Mouse (Mus musculus) kidney, postnatal 0 days (tissue): ENCODE measurements around the gene Fam162a. TPM values are rescaled to one million over a fixed set of nuclear protein-coding genes. Genes with fewer than 3 reads are reported as not detected.
"Not testable (repeated sequence)": the region's sequence is repeated elsewhere in the genome, so short reads cannot be mapped to it uniquely, and the experiment has no call there.

Source experiments
- ATAC-seq: fragments of 200-750 bp; cut with Nextera tagmentation; replicated peaks from 2 replicates; pipeline ENCODE4 v1.8.0; 2017; ENCODE audit warnings: low read depth, moderate number of reproducible peaks, moderate TSS enrichment, moderate library complexity; ENCODE audit not compliant: low FRiP score
- DNase-seq: peaks from one replicate; pipeline ENCODE4 v3.0.0-alpha.2; 2016; ENCODE audit warnings: low spot score
- H3K27ac ChIP-seq: fragments of 300-500 bp; sonication (generic); 2 replicates; pipeline ENCODE4 v1.5.1; 2014; ENCODE audit warnings: mild to moderate bottlenecking
- H3K27me3 ChIP-seq: fragments of 300-500 bp; sonication (generic); 2 replicates; pipeline ENCODE4 v1.6.1; 2014; ENCODE audit warnings: low read length, mixed read lengths; ENCODE audit not compliant: insufficient read depth
- H3K36me3 ChIP-seq: fragments of 300-500 bp; sonication (generic); 2 replicates; pipeline ENCODE4 v1.6.1; 2014; ENCODE audit warnings: low read length, mixed read lengths; ENCODE audit not compliant: insufficient read depth
- H3K4me1 ChIP-seq: fragments of 300-500 bp; sonication (generic); replicated peaks from 2 replicates; pipeline ENCODE4 v1.6.1; 2014; ENCODE audit warnings: antibody characterized with exemption, low read length, mixed read lengths; ENCODE audit not compliant: insufficient read depth
- H3K4me2 ChIP-seq: fragments of 300-500 bp; sonication (generic); 2 replicates; pipeline ENCODE4 v1.6.1; 2014; ENCODE audit warnings: mild to moderate bottlenecking, low read length, moderate library complexity, mixed read lengths
- H3K4me3 ChIP-seq: fragments of 300-500 bp; sonication (generic); replicated peaks from 2 replicates; pipeline ENCODE4 v1.5.1; 2014; ENCODE audit warnings: low read depth, low read length
- H3K9ac ChIP-seq: fragments of 300-500 bp; sonication (generic); 2 replicates; pipeline ENCODE4 v1.6.1; 2014; ENCODE audit warnings: low read depth, low read length
- H3K9me3 ChIP-seq: fragments of 300-500 bp; sonication (generic); replicated peaks from 2 replicates; pipeline ENCODE4 v1.6.1; 2016; ENCODE audit warnings: low read length, inconsistent platforms, mixed read lengths
- CTCF ChIP-seq: IDR thresholded peaks from 2 replicates; pipeline ENCODE4 v1.5.1; 2016; ENCODE audit warnings: antibody characterized with exemption, low read depth, mild to moderate bottlenecking, moderate library complexity
- WGBS: fragments of 180-500 bp; shearing (Covaris S2); extraction: QIAGEN DNeasy Blood & Tissue Kit; methylation state at CpG from one replicate; pipeline ENCODE4 v1.1.7; 2014; 5-methylcytosine and 5-hydroxymethylcytosine counted together
- polyA plus RNA-seq: library from polyadenylated mRNA; unstranded; fragments of >200 nt; fragmentation: Nextera tagmentation; extraction: Ambion mirVana; gene quantifications from 2 replicates; pipeline ENCODE4 v1.2.1, GENCODE M21; 2015

The Fam162a gene
- polyA plus RNA-seq, result 362 and 409 TPM in 2 replicates

DNA sequence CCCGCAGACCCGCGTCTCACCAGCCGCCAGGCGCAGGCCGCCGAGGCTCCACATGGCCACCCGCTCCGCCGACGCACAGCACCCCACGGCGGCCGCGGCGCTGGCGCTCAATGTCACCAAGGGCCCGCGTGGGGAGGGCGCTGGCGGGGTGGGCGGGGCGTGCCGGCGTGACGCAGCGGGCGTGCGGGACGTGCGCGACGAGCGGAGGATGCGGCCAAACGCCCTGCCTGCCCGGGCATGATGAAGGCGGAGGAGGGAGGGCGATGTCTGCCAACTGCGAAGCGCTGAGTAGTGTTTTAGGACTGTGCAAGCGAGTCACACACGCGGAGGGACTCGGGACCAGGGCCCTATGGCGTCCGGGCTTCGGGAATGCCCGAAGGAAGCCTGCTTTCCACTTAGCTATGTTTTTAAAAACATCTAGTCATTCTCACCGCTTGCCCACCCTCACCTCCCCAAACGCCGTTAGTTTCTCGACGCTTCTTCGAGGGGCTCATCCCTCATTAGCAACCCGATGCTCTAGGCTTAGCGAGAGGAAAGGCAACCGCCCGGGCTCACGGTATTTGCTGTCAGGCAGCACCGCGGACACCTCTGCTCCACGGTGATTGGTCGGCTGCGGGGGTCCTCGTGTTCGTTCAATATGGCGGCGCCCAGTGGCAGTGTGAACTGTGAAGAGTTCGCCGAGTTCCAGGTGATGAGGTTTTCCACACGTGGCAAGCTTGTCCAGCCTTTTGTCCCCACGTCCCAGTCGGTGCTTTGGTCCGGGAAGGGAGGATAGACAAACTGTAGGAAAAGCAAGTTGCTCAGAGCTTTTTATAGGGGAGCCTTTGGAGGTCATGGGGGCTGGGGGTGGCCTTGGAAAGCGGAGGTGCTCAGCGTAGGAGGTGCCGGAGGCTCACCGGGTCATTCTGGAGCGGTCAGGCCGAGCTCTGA, at the start of gene Fam162a, which contains the start of gene Ccdc58:
Fam162a (minus strand) TSS at position 145 of the 930 bp plus-strand sequence.
Ccdc58 (plus strand) TSS at position 236 of the 930 bp plus-strand sequence.
- Histone ChIP-seq H3K4me2 (peak within 1 kb of the TSS; percentile 79), H3K9me3 (no peaks in the 10 kb centered on the region), H3K4me3 (peak within 1 kb of the TSS; percentile 76), H3K27ac (peak within 1 kb of the TSS; percentile 97), H3K36me3 (no peaks in the 10 kb centered on the region), H3K27me3 (no peaks in the 10 kb centered on the region), H3K4me1 (no peaks in the 10 kb centered on the region; the same call in 1 of the 2 replicates), H3K9ac (peak within 1 kb of the TSS; percentile 74)
- ATAC-seq, result peak; percentile 95
- DNase-seq, result peak; percentile 95
- peak; percentile 16; the same call in 1 of the 2 replicates for TF ChIP-seq CTCF
- under 1% methylated on average over 74 of the region's 81 CpGs for WGBS

DNA sequence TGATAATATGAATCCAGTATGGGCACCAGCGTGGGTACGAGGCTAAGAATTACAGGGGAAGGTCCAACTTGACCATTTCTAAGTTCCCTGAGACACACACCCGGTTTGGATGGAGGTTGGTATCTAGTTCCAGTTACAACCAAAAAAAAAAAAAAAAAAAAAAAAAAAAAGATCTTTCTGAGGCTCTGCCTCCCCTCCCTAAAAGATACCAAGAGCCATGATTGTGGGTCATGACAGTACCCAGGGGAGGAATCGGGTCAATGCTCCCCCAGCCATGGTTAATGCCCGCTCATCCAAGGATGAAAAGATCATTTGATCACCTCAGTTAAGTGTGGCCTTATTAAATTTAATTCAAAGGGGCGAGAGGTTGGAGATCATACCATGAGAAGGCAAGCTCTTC, 44.4 kb upstream of the Fam162a start:
- not testable (repeated sequence) for H3K27ac ChIP-seq, DNase-seq, H3K27me3 ChIP-seq, H3K36me3 ChIP-seq, H3K4me3 ChIP-seq, ATAC-seq, H3K4me2 ChIP-seq, H3K9ac ChIP-seq, H3K9me3 ChIP-seq, H3K4me1 ChIP-seq
- 88% methylated on average over 6 of the region's 6 CpGs for WGBS

DNA sequence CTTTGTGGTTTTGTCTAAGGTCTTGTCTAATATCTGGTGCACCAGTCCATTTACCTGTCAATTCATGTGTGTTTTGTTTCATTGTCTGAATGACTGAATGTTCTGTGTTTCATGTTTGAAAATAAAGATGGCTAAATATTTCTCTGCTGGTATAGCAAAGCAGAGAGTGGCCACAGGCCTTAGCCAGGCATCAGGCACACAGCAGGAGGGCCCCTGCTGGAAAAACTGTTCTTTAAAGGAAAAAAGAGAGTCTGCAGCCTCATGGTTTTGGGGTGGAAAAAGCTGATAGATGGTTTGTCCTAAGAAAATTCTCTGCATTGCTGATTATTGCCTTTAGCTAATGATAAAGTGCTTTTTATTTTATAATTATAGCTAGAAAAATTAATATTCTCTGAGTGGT, 40.1 kb upstream of the Fam162a start:
- not testable (repeated sequence) for H3K36me3 ChIP-seq, H3K4me1 ChIP-seq, ATAC-seq, H3K27ac ChIP-seq, DNase-seq, H3K27me3 ChIP-seq, H3K9me3 ChIP-seq, H3K4me3 ChIP-seq, H3K4me2 ChIP-seq, H3K9ac ChIP-seq

DNA sequence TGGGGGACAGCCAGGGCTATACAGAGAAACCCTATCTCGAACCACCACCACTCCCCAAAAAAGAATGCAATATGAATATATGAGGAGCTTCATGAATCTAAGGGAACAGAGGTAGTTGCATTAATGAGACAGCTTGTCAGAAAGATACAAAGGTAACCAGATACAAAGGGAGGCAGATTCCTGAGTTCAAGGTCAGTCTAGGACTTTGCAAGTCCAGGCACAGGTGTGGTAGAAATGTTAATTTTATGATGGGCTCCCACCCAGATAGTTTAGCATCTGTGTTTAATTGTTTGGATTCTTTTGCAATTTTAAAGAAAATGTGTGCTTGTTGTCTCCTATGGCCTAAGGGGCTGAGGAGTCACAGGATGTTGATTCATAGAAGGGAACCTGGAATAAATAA, 30.8 kb upstream of the Fam162a start:
- ATAC-seq (no peak), DNase-seq (no peak)
- Histone ChIP-seq H3K4me3 (no peak overlapping the region), H3K27me3 (no peaks in the 10 kb centered on the region), H3K27ac (no peak overlapping the region), H3K4me2 (no peak overlapping the region), H3K36me3 (no peaks in the 10 kb centered on the region), H3K4me1 (no peaks in the 10 kb centered on the region), H3K9ac (no peak overlapping the region), H3K9me3 (no peaks in the 10 kb centered on the region)
- TF ChIP-seq CTCF, result no peak
- 79% methylated on average over 1 of the region's 1 CpGs for WGBS

DNA sequence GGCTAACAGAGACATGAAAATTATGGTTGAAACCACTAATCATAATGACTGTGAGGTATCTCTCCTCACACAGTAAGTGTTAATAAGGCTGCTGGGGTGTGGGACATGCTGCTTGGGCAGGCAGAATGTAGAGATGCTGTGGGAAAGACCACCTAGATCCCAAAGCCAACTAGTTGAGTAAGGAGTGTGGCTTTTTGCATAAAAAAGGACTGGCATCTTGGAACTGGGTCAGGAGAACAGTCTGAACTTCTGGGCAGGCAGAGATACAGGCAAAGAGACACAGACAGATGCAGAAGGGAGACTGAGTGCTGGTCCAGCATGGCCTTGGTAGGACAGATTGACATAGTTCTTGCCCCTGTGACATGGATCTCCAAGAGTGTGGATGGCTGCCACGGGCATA, 30.1 kb upstream of the Fam162a start:
- Histone ChIP-seq H3K4me1 (no peaks in the 10 kb centered on the region), H3K9me3 (no peaks in the 10 kb centered on the region), H3K27me3 (no peaks in the 10 kb centered on the region), H3K9ac (no peak overlapping the region), H3K27ac (no peak overlapping the region), H3K36me3 (no peaks in the 10 kb centered on the region), H3K4me2 (no peak overlapping the region), H3K4me3 (no peak overlapping the region)
- no peak for TF ChIP-seq CTCF
- DNase-seq (no peak), ATAC-seq (no peak)
- 88% methylated on average over 1 of the region's 1 CpGs for WGBS

DNA sequence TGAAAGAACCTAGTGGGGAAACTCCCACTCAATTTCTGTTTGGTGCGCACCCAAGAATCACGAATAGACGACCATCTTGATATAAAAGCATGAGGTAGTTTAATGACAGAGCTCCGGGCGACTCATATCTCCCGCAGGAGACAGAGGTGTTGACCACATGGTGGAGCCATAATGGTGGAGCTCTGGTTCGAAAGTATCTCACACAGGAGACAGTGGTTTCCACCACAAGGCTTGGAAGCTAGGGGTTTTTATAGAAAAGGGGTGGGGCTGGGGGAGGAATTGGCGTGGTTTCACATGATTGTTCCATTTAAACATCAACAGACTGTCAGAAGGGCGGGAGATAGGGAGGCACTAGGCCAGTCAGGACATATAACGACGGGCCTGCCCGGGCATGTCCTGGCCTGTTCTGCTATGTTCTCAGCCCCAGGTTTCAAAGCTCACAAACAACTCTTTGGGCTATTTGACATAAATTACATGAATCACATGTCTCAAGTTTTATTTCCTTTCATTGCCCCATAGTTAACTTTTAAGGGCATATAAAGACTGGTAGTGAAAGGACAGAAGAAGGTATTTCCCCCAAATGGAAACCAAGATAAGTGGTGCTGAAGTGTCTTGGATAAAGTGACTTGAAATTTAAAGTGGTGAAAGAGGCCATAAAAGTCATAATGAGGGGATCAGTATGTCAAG, 26.6 kb upstream of the Fam162a start:
- H3K4me2 ChIP-seq, ATAC-seq, H3K9me3 ChIP-seq, H3K27me3 ChIP-seq, H3K36me3 ChIP-seq, H3K4me3 ChIP-seq, H3K9ac ChIP-seq, DNase-seq, H3K4me1 ChIP-seq, H3K27ac ChIP-seq: not testable (repeated sequence)
- WGBS, result 89% methylated on average over 12 of the region's 12 CpGs
